Mouse (Mus musculus) forebrain, embryonic 11.5 days (tissue): ENCODE data around the gene Ipp. TPM values are rescaled to one million over a fixed set of nuclear protein-coding genes. Genes with fewer than 3 reads are reported as not detected.

Experiments used
- ATAC-seq: fragments of 200-750 bp; cut with Nextera tagmentation; replicated peaks from 2 replicates; pipeline ENCODE4 v1.8.0; 2017; ENCODE audit warnings: moderate TSS enrichment; ENCODE audit not compliant: low FRiP score
- DNase-seq: peaks from one replicate; pipeline ENCODE4 v3.0.0-alpha.2; 2017; ENCODE audit warnings: low spot score
- H3K27ac ChIP-seq: fragments of 300-500 bp; sonication (generic); 2 replicates; pipeline ENCODE4 v1.5.1; 2014; ENCODE audit warnings: low read depth, low read length
- H3K27me3 ChIP-seq: fragments of 300-500 bp; sonication (generic); 2 replicates; pipeline ENCODE4 v1.6.1; 2014; ENCODE audit warnings: mild to moderate bottlenecking, low read length, mixed read lengths; ENCODE audit not compliant: control insufficient read depth, insufficient read depth
- H3K36me3 ChIP-seq: fragments of 300-500 bp; sonication (generic); 2 replicates; pipeline ENCODE4 v1.6.1; 2014; ENCODE audit warnings: mild to moderate bottlenecking, low read length, moderate library complexity, mixed read lengths; ENCODE audit not compliant: control insufficient read depth, insufficient read depth
- H3K4me1 ChIP-seq: fragments of 300-500 bp; sonication (generic); replicated peaks from 2 replicates; pipeline ENCODE4 v1.6.1; 2014; ENCODE audit warnings: low read length, mixed read lengths; ENCODE audit not compliant: control insufficient read depth, insufficient read depth
- H3K4me2 ChIP-seq: fragments of 300-500 bp; sonication (generic); 2 replicates; pipeline ENCODE4 v1.6.1; 2014; ENCODE audit warnings: low read depth, mild to moderate bottlenecking, low read length, moderate library complexity, mixed read lengths; ENCODE audit not compliant: severe bottlenecking
- H3K4me3 ChIP-seq: fragments of 300-500 bp; sonication (generic); 2 replicates; pipeline ENCODE4 v1.5.1; 2014; ENCODE audit warnings: low read depth, low read length
- H3K9ac ChIP-seq: fragments of 300-500 bp; sonication (generic); 2 replicates; pipeline ENCODE4 v1.6.1; 2014; ENCODE audit warnings: low read length
- H3K9me3 ChIP-seq: fragments of 300-500 bp; sonication (generic); 2 replicates; pipeline ENCODE4 v1.6.1; 2016; ENCODE audit warnings: low read length, mixed read lengths; ENCODE audit not compliant: control insufficient read depth
- WGBS: fragments of 180-500 bp; shearing (Covaris S2); extraction: QIAGEN DNeasy Blood & Tissue Kit; methylation state at CpG from one replicate; pipeline ENCODE4 v1.1.7; 2014; 5-methylcytosine and 5-hydroxymethylcytosine counted together
- polyA plus RNA-seq: library from polyadenylated mRNA; unstranded; fragments of >200 nt; fragmentation: Nextera tagmentation; extraction: Ambion mirVana; gene quantifications from 2 replicates; pipeline ENCODE4 v1.2.1, GENCODE M21; 2014

The Ipp gene
- polyA plus RNA-seq, 1 experiment from 2014 or later = 8.8 TPM

GRCm38 (mm10) chr4:116555413-116556300 lies 48.3 kb downstream of the Ipp start, which contains the start of gene Tmem69:
TSS of gene Tmem69 (minus strand) at chr4:116555936.
- WGBS = 3% methylated on average over 23 of the region's 23 CpGs
- H3K4me2 ChIP-seq = peak within 1 kb of the TSS; percentile 81
- no peaks in the 10 kb centered on the region for H3K4me1 ChIP-seq
- no peaks in the 10 kb centered on the region for H3K27me3 ChIP-seq
- H3K9ac ChIP-seq = peak within 1 kb of the TSS; percentile 85
- ATAC-seq = no peak
- peak within 1 kb of the TSS; percentile 91 for H3K4me3 ChIP-seq
- no peaks in the 10 kb centered on the region for H3K36me3 ChIP-seq
- peak; percentile 81 for DNase-seq
- peak within 1 kb of the TSS; percentile 91 for H3K27ac ChIP-seq
- H3K9me3 ChIP-seq = no peaks in the 10 kb centered on the region

- Histone ChIP-seq H3K9ac (peak overlapping the region; percentile 85), H3K9me3 (no peaks in the 10 kb centered on the region), H3K27ac (peak overlapping the region; percentile 91), H3K4me3 (peak overlapping the region; percentile 91), H3K4me2 (peak overlapping the region; percentile 81), H3K4me1 (no peaks in the 10 kb centered on the region), H3K27me3 (no peaks in the 10 kb centered on the region), H3K36me3 (no peaks in the 10 kb centered on the region)
- ATAC-seq (peak; percentile 95), DNase-seq (peak; percentile 95)
- WGBS = under 1% methylated on average over 28 of the region's 28 CpGs
These were observed 49.4 kb downstream of the Ipp start for GRCm38 (mm10) chr4:116556561-116557305.

GRCm38 (mm10) chr4:116557306-116558121 lies 50.2 kb downstream of the Ipp start, which contains the start of gene Gpbp1l1:
TSS of gene Gpbp1l1 (plus strand) at chr4:116557658.
- peak within 1 kb of the TSS; percentile 85 for H3K9ac ChIP-seq
- DNase-seq = peak; percentile 99
- peak within 1 kb of the TSS; percentile 91 for H3K4me3 ChIP-seq
- WGBS = under 1% methylated on average over 78 of the region's 78 CpGs
- no peaks in the 10 kb centered on the region for H3K36me3 ChIP-seq
- no peaks in the 10 kb centered on the region for H3K9me3 ChIP-seq
- ATAC-seq = peak; percentile 95
- peak within 1 kb of the TSS; percentile 81 for H3K4me2 ChIP-seq
- peak within 1 kb of the TSS; percentile 91 for H3K27ac ChIP-seq
- H3K27me3 ChIP-seq = no peaks in the 10 kb centered on the region
- H3K4me1 ChIP-seq = no peaks in the 10 kb centered on the region

- Histone ChIP-seq H3K36me3 (no peaks in the 10 kb centered on the region), H3K27ac (no peak overlapping the region), H3K4me1 (no peaks in the 10 kb centered on the region), H3K27me3 (no peaks in the 10 kb centered on the region), H3K9me3 (no peaks in the 10 kb centered on the region), H3K4me3 (peak overlapping the region; percentile 91), H3K4me2 (peak overlapping the region; percentile 81), H3K9ac (peak overlapping the region; percentile 85)
- no peak for DNase-seq
- 5% methylated on average over 15 of the region's 15 CpGs for WGBS
- ATAC-seq = no peak
These were observed 51.0 kb downstream of the Ipp start for GRCm38 (mm10) chr4:116558151-116558882.

Other genes starting within 250 kb of the Ipp start
- 37.6 and 44.1 TPM in 2 replicates for gene Mast2, start 43.4 kb upstream of the Ipp start, polyA plus RNA-seq
- gene Tmem69, start 48.4 kb downstream of the Ipp start, polyA plus RNA-seq = 30.3 and 30.7 TPM in 2 replicates
- 35.7 and 38.1 TPM in 2 replicates for gene Gpbp1l1, start 50.1 kb downstream of the Ipp start, polyA plus RNA-seq
- gene Ccdc17, start 89.1 kb downstream of the Ipp start, polyA plus RNA-seq = 2.6 and 3.5 TPM in 2 replicates
- 342 and 352 TPM in 2 replicates for gene Nasp, start 120.4 kb downstream of the Ipp start, polyA plus RNA-seq
- 501 and 559 TPM in 2 replicates for gene Akr1a1, start 144.1 kb downstream of the Ipp start, polyA plus RNA-seq
- gene Prdx1, start 178.0 kb downstream of the Ipp start, polyA plus RNA-seq = 1,036 and 1,079 TPM in 2 replicates
- 33.6 and 33.9 TPM in 2 replicates for gene Mmachc, start 200.9 kb downstream of the Ipp start, polyA plus RNA-seq
- 33.5 and 33.7 TPM in 2 replicates for gene Ccdc163, start 201.0 kb downstream of the Ipp start, polyA plus RNA-seq
- gene Tesk2, start 213.4 kb downstream of the Ipp start, polyA plus RNA-seq = 8.6 TPM in 2 replicates